Mouse (Mus musculus) liver, embryonic 11.5 days (tissue): Measurements from ENCODE around the gene Bnipl. TPM values are rescaled to one million over a fixed set of nuclear protein-coding genes. Genes with fewer than 3 reads are reported as not detected.

Source experiments
- ATAC-seq: fragments of 200-750 bp; cut with Nextera tagmentation; replicated peaks from 2 replicates; pipeline ENCODE4 v1.8.0; 2017; ENCODE audit warnings: moderate number of reproducible peaks, mild to moderate bottlenecking, moderate TSS enrichment, moderate library complexity; ENCODE audit not compliant: low FRiP score
- DNase-seq: peaks from one replicate; pipeline ENCODE4 v3.0.0-alpha.2; 2017; ENCODE audit warnings: low spot score
- H3K27ac ChIP-seq: fragments of 300-500 bp; sonication (generic); 2 replicates; pipeline ENCODE4 v1.5.1; 2014; ENCODE audit warnings: mild to moderate bottlenecking, low read depth, low read length, control low read depth
- H3K27me3 ChIP-seq: fragments of 300-500 bp; sonication (generic); replicated peaks from 2 replicates; pipeline ENCODE4 v1.6.1; 2014; ENCODE audit warnings: low read length, mixed read lengths; ENCODE audit not compliant: control insufficient read depth, insufficient read depth
- H3K36me3 ChIP-seq: fragments of 300-500 bp; sonication (generic); 2 replicates; pipeline ENCODE4 v1.6.1; 2014; ENCODE audit warnings: mild to moderate bottlenecking, low read length, moderate library complexity, mixed read lengths; ENCODE audit not compliant: control insufficient read depth, insufficient read depth
- H3K4me1 ChIP-seq: fragments of 300-500 bp; sonication (generic); replicated peaks from 2 replicates; pipeline ENCODE4 v1.6.1; 2014; ENCODE audit warnings: low read length, mixed read lengths; ENCODE audit not compliant: control insufficient read depth, insufficient read depth
- H3K4me2 ChIP-seq: fragments of 300-500 bp; sonication (generic); 2 replicates; pipeline ENCODE4 v1.6.1; 2014; ENCODE audit warnings: mild to moderate bottlenecking, control low read depth, moderate library complexity
- H3K4me3 ChIP-seq: fragments of 300-500 bp; sonication (generic); 2 replicates; pipeline ENCODE4 v1.5.1; 2014; ENCODE audit warnings: low read depth, low read length, control low read depth
- H3K9ac ChIP-seq: fragments of 300-500 bp; sonication (generic); 2 replicates; pipeline ENCODE4 v1.6.1; 2014; ENCODE audit warnings: low read depth, low read length, control low read depth
- H3K9me3 ChIP-seq: fragments of 300-500 bp; sonication (generic); 2 replicates; pipeline ENCODE4 v1.6.1; 2016; ENCODE audit warnings: low read length, inconsistent platforms, mixed read lengths; ENCODE audit not compliant: control insufficient read depth
- WGBS: fragments of 180-500 bp; shearing (Covaris S2); extraction: QIAGEN DNeasy Blood & Tissue Kit; methylation state at CpG from one replicate; pipeline ENCODE4 v1.1.7; 2014; 5-methylcytosine and 5-hydroxymethylcytosine counted together
- polyA plus RNA-seq: library from polyadenylated mRNA; unstranded; fragments of >200 nt; fragmentation: Nextera tagmentation; extraction: Ambion mirVana; gene quantifications from 2 replicates; pipeline ENCODE4 v1.2.1, GENCODE M21; 2014

Bnipl gene
- polyA plus RNA-seq, 1 experiment from 2014 or later = 0.08 TPM

DNA sequence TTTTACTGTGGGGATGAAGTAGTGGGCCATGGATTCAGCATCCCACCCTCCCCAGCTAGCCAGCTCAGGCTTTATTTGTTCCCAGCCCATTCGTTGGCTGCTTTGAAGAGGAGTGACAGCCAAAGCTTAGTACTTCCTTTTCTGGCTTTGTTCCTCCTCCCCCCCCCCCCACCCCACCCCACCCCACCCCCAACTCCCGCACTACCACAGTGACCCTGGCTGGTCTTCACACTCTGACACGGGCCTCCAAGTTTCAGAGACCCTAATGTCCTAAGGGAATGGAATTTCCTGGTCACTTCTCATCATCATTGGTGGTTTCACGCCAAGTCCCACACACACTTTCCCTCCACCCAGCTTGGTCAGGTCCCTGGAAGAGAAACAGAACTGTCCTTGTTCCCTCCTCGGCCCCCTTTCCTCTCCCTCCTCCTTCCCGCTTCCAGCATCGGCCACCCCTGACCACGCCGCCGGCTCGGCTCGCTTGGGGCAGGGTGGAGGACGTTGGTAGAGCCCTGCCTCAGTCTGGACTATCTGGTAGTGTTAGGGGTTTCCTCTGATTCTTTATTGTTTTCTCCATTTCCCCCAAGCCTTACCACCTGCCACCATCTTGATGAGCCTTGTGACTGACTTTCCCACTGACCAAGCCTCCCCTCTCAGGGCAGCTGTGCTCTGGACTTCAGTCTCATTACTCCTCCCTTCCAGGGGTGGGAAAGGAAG lies 21.1 kb downstream of the Bnipl start:
- Histone ChIP-seq H3K4me2 (peak overlapping the region; percentile 98), H3K36me3 (peaks cover 35% of the 10 kb centered on the region), H3K9me3 (no peaks in the 10 kb centered on the region), H3K27ac (peak overlapping the region; percentile 98), H3K4me1 (peaks cover 32% of the 10 kb centered on the region), H3K4me3 (peak overlapping the region; percentile 87), H3K27me3 (no peaks in the 10 kb centered on the region), H3K9ac (peak overlapping the region; percentile 97)
- DNase-seq (peak; percentile 52), ATAC-seq (no peak; the same call in 1 of the 2 replicates)
- WGBS = 6% methylated on average over 13 of the region's 13 CpGs

DNA sequence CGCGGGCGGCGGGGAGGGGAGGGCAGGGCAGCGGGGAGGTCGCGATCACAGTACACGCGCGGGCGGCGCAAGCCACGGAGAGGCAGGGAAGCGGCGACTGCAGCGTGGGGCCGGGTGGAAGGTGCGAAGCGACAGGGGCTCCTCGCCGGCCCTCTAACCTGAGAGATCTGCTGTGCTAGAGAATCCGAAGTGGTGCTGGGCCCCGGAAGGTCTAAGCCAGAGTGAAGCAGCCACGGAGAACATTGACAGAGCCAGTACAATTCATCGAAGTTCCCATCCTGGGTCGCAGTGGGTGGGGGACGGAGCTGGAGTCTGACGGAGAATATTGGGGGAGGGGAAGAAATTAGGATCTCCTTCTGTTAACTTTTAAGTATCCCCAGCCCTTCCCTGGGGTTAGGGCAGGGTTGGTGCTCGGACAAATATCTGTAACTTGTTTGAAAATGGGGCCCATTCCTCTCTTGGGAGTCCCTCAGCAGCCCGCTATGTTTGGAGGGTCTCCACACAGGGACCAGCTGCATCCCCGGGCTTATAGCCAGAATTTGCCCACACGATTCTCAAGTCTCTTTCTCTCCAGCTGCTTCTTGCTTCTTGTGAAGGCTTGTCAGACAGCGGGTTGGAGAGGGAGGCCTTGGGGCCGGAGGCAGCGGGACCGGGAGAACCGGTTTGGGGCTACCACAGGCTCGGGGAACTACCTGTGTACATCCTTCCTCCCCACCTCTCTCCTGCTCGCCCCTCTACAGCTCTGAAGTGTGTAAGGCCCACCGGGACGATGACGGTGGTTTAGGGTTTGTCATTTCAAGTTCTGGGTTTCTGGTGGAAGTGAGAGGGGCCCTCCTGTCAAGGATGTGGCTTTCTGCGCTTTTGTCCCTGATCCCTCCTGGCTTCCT lies 21.9 kb downstream of the Bnipl start:
- ATAC-seq (peak; percentile 24; the same call in 1 of the 2 replicates), DNase-seq (peak; percentile 60)
- peak overlapping the region; percentile 87 for H3K4me3 ChIP-seq
- peaks cover 32% of the 10 kb centered on the region for H3K4me1 ChIP-seq
- no peaks in the 10 kb centered on the region for H3K27me3 ChIP-seq
- peak overlapping the region; percentile 98 for H3K27ac ChIP-seq
- H3K9ac ChIP-seq = peak overlapping the region; percentile 97
- no peaks in the 10 kb centered on the region for H3K9me3 ChIP-seq
- H3K36me3 ChIP-seq = peaks cover 31% of the 10 kb centered on the region
- under 1% methylated on average over 43 of the region's 43 CpGs for WGBS
- H3K4me2 ChIP-seq = peak overlapping the region; percentile 98

DNA sequence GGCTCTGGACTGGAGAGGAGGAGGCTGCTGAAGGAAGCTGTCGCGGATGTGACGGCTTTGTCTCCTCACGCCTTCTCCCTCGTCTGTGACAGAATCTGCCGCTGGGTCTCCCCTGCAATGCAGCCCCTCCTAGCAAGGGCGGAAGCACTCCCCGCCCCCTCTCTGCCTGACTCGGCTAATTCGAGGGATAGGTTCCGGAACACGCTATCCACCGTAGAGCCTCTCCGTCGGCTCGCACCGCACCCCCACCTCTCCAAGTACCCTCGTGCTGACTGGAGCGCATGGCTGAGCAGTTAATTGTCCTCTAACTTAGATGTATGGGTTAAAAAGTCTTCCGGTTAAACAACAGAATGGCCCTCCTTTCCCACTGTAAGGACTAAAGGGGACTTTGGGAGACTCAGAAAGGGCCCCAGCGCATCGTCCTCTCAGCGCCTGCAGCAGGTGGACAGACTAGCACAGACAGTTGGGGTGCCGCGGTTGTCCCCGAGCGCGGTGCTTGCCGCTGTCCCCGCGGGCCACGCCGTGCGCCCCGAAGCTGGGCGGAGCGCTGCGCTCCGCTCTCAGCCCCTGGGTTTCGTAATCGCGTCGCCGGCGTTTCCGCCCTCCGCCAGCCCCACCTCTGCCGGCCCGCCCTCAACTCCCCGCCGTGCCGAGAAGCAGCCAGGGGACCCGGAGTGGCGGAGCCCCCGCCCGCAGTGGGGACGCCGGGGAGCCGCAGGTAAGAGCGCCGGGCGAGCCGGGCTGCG lies 22.7 kb downstream of the Bnipl start, which contains the start of gene Cdc42se1:
Gene Cdc42se1, plus strand, starts transcription at position 585 of the 746 bp plus-strand sequence.
- H3K9me3 ChIP-seq = no peaks in the 10 kb centered on the region
- ATAC-seq (peak; percentile 85), DNase-seq (peak; percentile 85)
- peaks cover 25% of the 10 kb centered on the region for H3K36me3 ChIP-seq
- no peaks in the 10 kb centered on the region for H3K27me3 ChIP-seq
- H3K27ac ChIP-seq = peak within 1 kb of the TSS; percentile 98
- peaks cover 32% of the 10 kb centered on the region for H3K4me1 ChIP-seq
- H3K4me3 ChIP-seq = peak within 1 kb of the TSS; percentile 87
- under 1% methylated on average over 64 of the region's 64 CpGs for WGBS
- peak within 1 kb of the TSS; percentile 97 for H3K9ac ChIP-seq
- peak within 1 kb of the TSS; percentile 98 for H3K4me2 ChIP-seq

DNA sequence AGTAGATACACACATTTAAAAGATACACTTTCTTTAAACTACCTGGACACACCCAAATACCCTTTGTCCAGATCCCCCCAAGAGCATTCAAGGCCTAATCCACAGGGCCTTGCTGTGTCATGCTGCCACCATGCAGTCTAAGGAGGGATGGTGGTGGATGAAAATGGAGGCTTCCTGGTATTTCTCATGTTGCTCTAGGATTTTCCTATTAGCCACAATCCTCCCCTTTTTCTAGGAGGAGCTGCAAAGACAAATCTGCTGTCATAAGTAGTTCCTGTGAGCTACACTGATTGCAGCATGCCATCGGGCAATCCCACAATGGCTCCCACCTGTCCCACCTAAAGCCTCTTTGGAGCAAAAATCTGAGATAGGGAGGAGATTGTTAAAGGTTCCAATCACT lies 23.8 kb downstream of the Bnipl start:
- H3K9ac ChIP-seq = peak overlapping the region; percentile 47; the same call in 1 of the 2 replicates
- H3K27me3 ChIP-seq = no peaks in the 10 kb centered on the region
- ATAC-seq = no peak
- peak overlapping the region; percentile 87 for H3K4me3 ChIP-seq
- WGBS = 26% methylated on average over 1 of the region's 1 CpGs
- peaks cover 16% of the 10 kb centered on the region for H3K36me3 ChIP-seq
- H3K27ac ChIP-seq = peak overlapping the region; percentile 8; the same call in 1 of the 2 replicates
- peak overlapping the region; percentile 98 for H3K4me2 ChIP-seq
- no peaks in the 10 kb centered on the region for H3K9me3 ChIP-seq
- H3K4me1 ChIP-seq = peaks cover 26% of the 10 kb centered on the region
- no peak for DNase-seq

DNA sequence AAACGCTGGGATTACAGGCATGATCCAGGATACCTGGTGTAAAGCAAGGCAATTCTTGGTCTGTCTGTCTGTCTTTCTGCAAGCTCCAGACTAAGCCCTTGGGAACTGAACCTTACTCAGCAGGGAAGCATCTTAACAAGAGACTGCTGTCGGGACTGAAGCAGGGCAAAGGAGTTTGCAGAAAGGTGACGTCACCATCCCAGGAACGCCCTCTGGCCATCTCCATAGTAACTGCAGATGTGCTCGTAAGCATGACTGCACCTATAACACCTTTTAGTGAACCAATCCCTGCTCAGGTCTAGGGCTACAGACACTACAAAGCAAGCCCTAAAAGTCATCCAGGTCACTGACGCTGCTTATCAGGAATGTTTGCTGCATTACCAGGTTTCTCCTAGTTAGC lies 26.7 kb downstream of the Bnipl start:
- Histone ChIP-seq H3K4me2 (no peak overlapping the region), H3K4me3 (no peak overlapping the region), H3K9ac (no peak overlapping the region), H3K9me3 (no peaks in the 10 kb centered on the region), H3K4me1 (0 out of 2 replicates have a peak, but pooled peaks cover 2% of the 10 kb centered on the region), H3K36me3 (peaks cover 21% of the 10 kb centered on the region), H3K27ac (no peak overlapping the region), H3K27me3 (no peaks in the 10 kb centered on the region)
- ATAC-seq (no peak), DNase-seq (no peak)
- WGBS = 52% methylated on average over 6 of the region's 6 CpGs

DNA sequence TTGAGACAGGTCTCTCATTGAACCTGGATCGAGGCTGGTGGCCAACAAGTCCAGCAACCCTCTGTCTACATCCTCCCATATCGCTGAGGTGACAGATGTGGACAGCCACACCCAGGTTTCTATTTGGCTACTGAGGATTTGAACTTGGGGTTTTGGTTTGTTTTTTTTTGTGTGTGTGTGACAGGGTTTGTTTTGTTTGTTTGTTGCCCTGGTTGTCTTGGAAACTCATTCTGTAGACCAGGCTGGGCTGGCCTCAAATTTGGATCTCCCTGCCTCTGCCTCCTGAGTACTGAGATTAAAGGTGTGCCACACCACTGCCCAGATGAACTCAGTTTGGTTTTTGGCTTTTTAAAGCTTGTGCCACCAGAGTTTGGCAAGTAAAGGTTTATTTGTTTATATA lies 28.0 kb downstream of the Bnipl start:
- 98% methylated on average over 2 of the region's 2 CpGs for WGBS
- Histone ChIP-seq H3K36me3 (peaks cover 21% of the 10 kb centered on the region), H3K4me1 (0 out of 2 replicates have a peak, but pooled peaks cover 2% of the 10 kb centered on the region), H3K9ac (no peak overlapping the region), H3K4me3 (no peak overlapping the region), H3K27ac (no peak overlapping the region), H3K4me2 (no peak overlapping the region), H3K9me3 (no peaks in the 10 kb centered on the region), H3K27me3 (no peaks in the 10 kb centered on the region)
- ATAC-seq = no peak
- DNase-seq = no peak

DNA sequence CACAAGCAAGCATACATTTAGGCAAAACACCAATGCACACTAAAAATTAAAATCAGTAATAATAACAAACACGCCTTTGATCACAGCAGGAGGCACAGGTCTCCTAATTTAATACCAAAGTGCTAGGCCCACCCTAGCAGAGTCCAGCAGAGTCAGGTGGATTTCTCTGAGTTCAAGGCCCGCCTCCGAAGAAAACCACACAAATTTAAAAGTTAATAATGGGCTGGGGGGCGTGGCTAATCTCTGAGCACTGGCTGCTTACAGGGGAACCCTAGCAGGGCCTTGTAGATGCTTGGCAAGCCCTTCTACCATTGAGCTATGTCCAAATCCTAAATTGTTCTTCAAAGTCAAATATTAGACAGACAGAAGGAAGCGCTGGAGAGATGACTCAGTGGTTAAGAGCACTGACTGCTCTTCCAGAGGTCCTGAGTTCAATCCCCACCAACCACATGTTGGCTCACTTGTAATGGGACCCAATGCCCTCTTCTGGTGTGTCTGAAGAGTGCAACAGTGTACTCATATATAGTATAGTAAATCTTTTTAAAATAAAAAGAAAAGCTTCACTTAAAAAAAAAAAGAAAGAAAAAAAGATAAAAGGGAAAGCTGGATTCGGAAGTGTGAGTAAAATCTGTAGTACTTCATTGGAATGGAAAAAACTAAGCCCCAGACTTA lies 32.4 kb downstream of the Bnipl start:
- H3K27me3 ChIP-seq = no peaks in the 10 kb centered on the region
- peak overlapping the region; percentile 96 for H3K27ac ChIP-seq
- DNase-seq = peak; percentile 55
- no peaks in the 10 kb centered on the region for H3K9me3 ChIP-seq
- peak overlapping the region; percentile 77 for H3K4me3 ChIP-seq
- H3K4me2 ChIP-seq = peak overlapping the region; percentile 73
- H3K4me1 ChIP-seq = peaks cover 6% of the 10 kb centered on the region
- ATAC-seq = peak; percentile 8; the same call in 1 of the 2 replicates
- WGBS = 56% methylated on average over 6 of the region's 6 CpGs
- peak overlapping the region; percentile 94 for H3K9ac ChIP-seq
- peaks cover 17% of the 10 kb centered on the region for H3K36me3 ChIP-seq
